Mouse (Mus musculus): ENCODE data around the gene Bcl9. TPM values are rescaled to one million over a fixed set of nuclear protein-coding genes. Genes with fewer than 3 reads are reported as not detected.

The Bcl9 gene
- 3.2 TPM for polyA plus RNA-seq (2014; fragmentation: Illumina TruSeq; extraction: RNeasy Lipid Tissue Mini Kit (QIAGEN cat#74804); ENCODE audit: low read depth, low replicate concordance)

GRCm38 (mm10) chr3:97297553-97298432 is at the start of gene Bcl9:
Bcl9 (minus strand) TSS chr3:97297917.

DNA sequence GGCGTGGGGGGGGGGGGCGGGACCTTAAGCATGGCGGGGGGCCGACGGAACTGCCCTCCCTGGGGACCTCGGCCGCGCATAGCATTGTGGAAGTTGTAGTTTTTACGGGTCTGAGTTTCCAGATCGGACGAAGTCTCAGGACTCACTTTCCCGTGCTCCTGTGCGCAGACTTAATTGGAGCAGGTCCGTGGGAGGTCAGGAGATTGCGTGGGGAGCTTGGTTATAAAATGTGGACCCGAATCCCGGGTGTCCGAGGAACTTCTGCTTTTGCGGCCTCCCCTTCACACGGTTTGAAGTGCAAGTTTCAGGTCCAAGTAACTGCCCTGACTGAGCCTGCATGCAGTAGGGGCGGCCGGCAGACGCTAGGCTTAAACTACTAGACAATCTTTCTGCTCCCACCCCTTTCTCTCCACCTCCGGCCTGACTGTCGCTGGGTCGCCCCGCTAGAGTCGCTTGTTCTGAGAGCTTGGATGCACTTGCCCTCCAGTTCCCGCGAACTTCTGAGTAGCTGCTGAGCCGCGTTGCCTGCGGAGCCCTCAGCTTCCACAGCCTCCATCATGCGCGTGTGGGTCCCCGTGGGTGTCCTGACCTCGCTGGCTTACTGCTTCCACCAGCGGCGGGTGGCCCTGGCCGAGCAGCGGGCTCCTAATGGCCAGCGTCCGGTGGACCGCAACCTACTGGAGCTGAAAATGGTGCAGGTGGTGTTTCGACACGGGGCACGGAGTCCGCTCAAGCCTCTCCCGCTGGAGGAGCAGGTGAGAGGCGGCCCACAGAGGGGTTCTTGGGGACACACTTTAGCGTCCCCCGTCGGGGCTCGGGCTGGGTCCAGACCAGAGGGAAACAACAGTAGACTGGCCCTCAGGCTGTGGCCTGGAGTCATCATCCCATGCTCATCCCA is 138.9 kb downstream of the Bcl9 start, which contains the start of gene Acp6:
Gene Acp6 (plus strand): TSS at position 167 of the 898 bp plus-strand sequence.

Other genes starting within 250 kb of the Bcl9 start
- 7.6 TPM for gene Acp6, start 139.1 kb downstream of the Bcl9 start, polyA plus RNA-seq (2014; fragmentation: Illumina TruSeq; extraction: RNeasy Lipid Tissue Mini Kit (QIAGEN cat#74804); ENCODE audit: low read depth, low replicate concordance)
- not detected for gene Olfr1402, start 124.1 kb upstream of the Bcl9 start, polyA plus RNA-seq (2014; fragmentation: Illumina TruSeq; extraction: RNeasy Lipid Tissue Mini Kit (QIAGEN cat#74804); ENCODE audit: low read depth, low replicate concordance)